Mouse (Mus musculus) lung, embryonic 14.5 days (tissue): ENCODE measurements at regions not wholly inside any gene's neighbourhood (a gene's known extent, or its start where the extent isn't known, plus 50 kb on each side); places are given as distances from the start of the nearest gene placed in this dataset.
"Not testable (repeated sequence)": the region's sequence is repeated elsewhere in the genome, so short reads cannot be mapped to it uniquely, and the experiment has no call there.

Experiments used
- ATAC-seq: fragments of 200-750 bp; cut with Nextera tagmentation; 2 replicates; pipeline ENCODE4 v1.8.0; 2017; ENCODE audit warnings: mild to moderate bottlenecking, moderate TSS enrichment, moderate library complexity; ENCODE audit not compliant: insufficient read depth
- DNase-seq: peaks from one replicate; pipeline ENCODE4 v3.0.0-alpha.2; 2015
- H3K27ac ChIP-seq: fragments of 300-500 bp; sonication (generic); 2 replicates; pipeline ENCODE4 v1.5.1; 2014; ENCODE audit warnings: low read depth, mild to moderate bottlenecking, moderate library complexity
- H3K27me3 ChIP-seq: fragments of 300-500 bp; sonication (generic); 2 replicates; pipeline ENCODE4 v1.6.1; 2014; ENCODE audit warnings: low read length, control low read depth; ENCODE audit not compliant: insufficient read depth
- H3K36me3 ChIP-seq: fragments of 300-500 bp; sonication (generic); 2 replicates; pipeline ENCODE4 v1.6.1; 2014; ENCODE audit warnings: control low read depth; ENCODE audit not compliant: insufficient read depth
- H3K4me1 ChIP-seq: fragments of 300-500 bp; sonication (generic); 2 replicates; pipeline ENCODE4 v1.6.1; 2014; ENCODE audit warnings: antibody characterized with exemption, control low read depth; ENCODE audit not compliant: insufficient read depth
- H3K4me2 ChIP-seq: fragments of 300-500 bp; sonication (generic); 2 replicates; pipeline ENCODE4 v1.6.1; 2014; ENCODE audit warnings: mild to moderate bottlenecking
- H3K4me3 ChIP-seq: fragments of 300-500 bp; sonication (generic); 2 replicates; pipeline ENCODE4 v1.5.1; 2014; ENCODE audit warnings: low read depth, low read length
- H3K9ac ChIP-seq: fragments of 300-500 bp; sonication (generic); 2 replicates; pipeline ENCODE4 v1.6.1; 2014
- H3K9me3 ChIP-seq: fragments of 300-500 bp; sonication (generic); 2 replicates; pipeline ENCODE4 v1.6.1; 2016; ENCODE audit warnings: low read depth, low read length, control low read depth
- CTCF ChIP-seq: IDR thresholded peaks from 2 replicates; pipeline ENCODE4 v1.5.1; 2016; ENCODE audit warnings: antibody characterized with exemption, low read depth
- WGBS: fragments of 180-500 bp; shearing (Covaris S2); extraction: QIAGEN DNeasy Blood & Tissue Kit; methylation state at CpG from one replicate; pipeline ENCODE4 v1.1.7; 2014; 5-methylcytosine and 5-hydroxymethylcytosine counted together

- WGBS, result 68% methylated on average over 1 of the region's 1 CpGs
- H3K9me3 ChIP-seq, H3K4me2 ChIP-seq, ATAC-seq, DNase-seq, H3K27me3 ChIP-seq, H3K27ac ChIP-seq, H3K4me1 ChIP-seq, H3K36me3 ChIP-seq, H3K4me3 ChIP-seq, H3K9ac ChIP-seq: not testable (repeated sequence)
These were observed 102.8 kb downstream of the Gc start for GRCm38 (mm10) chr5:89354936-89355335.

- no peaks in the 10 kb centered on the region for H3K4me1 ChIP-seq
- TF ChIP-seq CTCF, result no peak
- no peak overlapping the region for H3K9ac ChIP-seq
- H3K27ac ChIP-seq, result no peak overlapping the region
- H3K36me3 ChIP-seq, result no peaks in the 10 kb centered on the region
- DNase-seq (no peak), ATAC-seq (no peak)
- no peaks in the 10 kb centered on the region for H3K27me3 ChIP-seq
- H3K9me3 ChIP-seq, result no peaks in the 10 kb centered on the region
- 56% methylated on average over 2 of the region's 2 CpGs for WGBS
- H3K4me2 ChIP-seq, result no peak overlapping the region
- no peak overlapping the region for H3K4me3 ChIP-seq
These were observed 109.9 kb downstream of the Gc start for GRCm38 (mm10) chr5:89347771-89348170.

- no peak overlapping the region for H3K4me2 ChIP-seq
- no peaks in the 10 kb centered on the region for H3K9me3 ChIP-seq
- no peak overlapping the region for H3K27ac ChIP-seq
- no peak for TF ChIP-seq CTCF
- ATAC-seq, result no peak
- no peak for DNase-seq
- H3K4me1 ChIP-seq, result no peaks in the 10 kb centered on the region
- no peak overlapping the region for H3K4me3 ChIP-seq
- no peaks in the 10 kb centered on the region for H3K36me3 ChIP-seq
- H3K9ac ChIP-seq, result no peak overlapping the region
- H3K27me3 ChIP-seq, result no peaks in the 10 kb centered on the region
- 77% methylated on average over 5 of the region's 5 CpGs for WGBS
These were observed 117.2 kb downstream of the Gc start for GRCm38 (mm10) chr5:89340532-89340931.

GRCm38 (mm10) chr5:89337966-89338657 is 119.6 kb downstream of the Gc start:
- peak; percentile 66; the same call in 1 of the 2 replicates for ATAC-seq
- H3K27ac ChIP-seq, result peak overlapping the region; percentile 42; the same call in 1 of the 2 replicates
- H3K4me1 ChIP-seq, result no peaks in the 10 kb centered on the region
- DNase-seq, result peak; percentile 9
- TF ChIP-seq CTCF, result no peak
- H3K36me3 ChIP-seq, result no peaks in the 10 kb centered on the region
- 54% methylated on average over 7 of the region's 7 CpGs for WGBS
- no peak overlapping the region for H3K4me2 ChIP-seq
- H3K9me3 ChIP-seq, result no peaks in the 10 kb centered on the region
- H3K27me3 ChIP-seq, result no peaks in the 10 kb centered on the region
- no peak overlapping the region for H3K9ac ChIP-seq
- no peak overlapping the region for H3K4me3 ChIP-seq
